Mouse (Mus musculus) neural tube, embryonic 12.5 days (tissue): ENCODE measurements at regions not wholly inside any gene's neighbourhood (a gene's known extent, or its start where the extent isn't known, plus 50 kb on each side); places are given as distances from the start of the nearest gene placed in this dataset.

Source experiments
- ATAC-seq: fragments of 200-750 bp; cut with Nextera tagmentation; 2 replicates; pipeline ENCODE4 v1.8.0; 2017; ENCODE audit warnings: low read depth, mild to moderate bottlenecking, moderate TSS enrichment, moderate library complexity; ENCODE audit not compliant: low FRiP score
- H3K27ac ChIP-seq: fragments of 300-500 bp; sonication (generic); 2 replicates; pipeline ENCODE4 v1.5.1; 2016
- H3K27me3 ChIP-seq: fragments of 300-500 bp; sonication (generic); replicated peaks from 2 replicates; pipeline ENCODE4 v1.6.1; 2016; ENCODE audit warnings: mild to moderate bottlenecking
- H3K36me3 ChIP-seq: fragments of 300-500 bp; sonication (generic); 2 replicates; pipeline ENCODE4 v1.6.1; 2016; ENCODE audit warnings: mild to moderate bottlenecking
- H3K4me1 ChIP-seq: fragments of 300-500 bp; sonication (generic); 2 replicates; pipeline ENCODE4 v1.6.1; 2016
- H3K4me2 ChIP-seq: fragments of 300-500 bp; sonication (generic); replicated peaks from 2 replicates; pipeline ENCODE4 v1.6.1; 2016; ENCODE audit warnings: mild to moderate bottlenecking
- H3K4me3 ChIP-seq: fragments of 300-500 bp; sonication (generic); 2 replicates; pipeline ENCODE4 v1.5.1; 2016
- H3K9ac ChIP-seq: fragments of 300-500 bp; sonication (generic); 2 replicates; pipeline ENCODE4 v1.6.1; 2016; ENCODE audit warnings: mild to moderate bottlenecking
- H3K9me3 ChIP-seq: fragments of 300-500 bp; sonication (generic); 2 replicates; pipeline ENCODE4 v1.6.1; 2016; ENCODE audit warnings: mild to moderate bottlenecking
- WGBS: fragments of 180-500 bp; shearing (Covaris S2); methylation state at CpG from one replicate; pipeline ENCODE4 v1.1.7; 2016; 5-methylcytosine and 5-hydroxymethylcytosine counted together

DNA sequence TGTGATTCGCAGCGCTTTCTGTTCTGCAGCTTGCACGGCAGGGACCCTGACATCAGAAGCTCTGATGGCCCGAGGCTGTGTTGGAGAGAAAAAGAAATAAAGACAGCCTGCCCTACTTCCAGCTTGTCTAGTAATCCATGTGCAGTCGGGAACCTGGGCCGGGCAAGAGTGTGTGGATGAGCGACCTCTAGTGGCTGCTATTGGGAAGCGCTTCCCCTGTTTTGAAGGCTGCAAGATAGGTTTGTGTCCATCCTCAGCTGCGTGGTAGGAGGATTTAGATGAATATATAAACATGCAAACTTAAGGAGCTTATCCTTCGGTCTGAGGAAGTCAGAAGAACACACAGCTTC is 111.5 kb upstream of the Stmnd1 start:
- 3% methylated on average over 10 of the region's 10 CpGs for WGBS

GRCm38 (mm10) chr13:46161261-46162024 is 112.1 kb upstream of the Stmnd1 start:
- peak; percentile 68 for ATAC-seq
- 39% methylated on average over 13 of the region's 13 CpGs for WGBS
- no peak overlapping the region for H3K27ac ChIP-seq
- peak overlapping the region; percentile 50 for H3K4me2 ChIP-seq
- H3K9me3 ChIP-seq: no peaks in the 10 kb centered on the region
- H3K4me3 ChIP-seq: no peak overlapping the region
- H3K27me3 ChIP-seq: no peaks in the 10 kb centered on the region
- peaks cover 9% of the 10 kb centered on the region for H3K4me1 ChIP-seq
- no peak overlapping the region for H3K9ac ChIP-seq
- H3K36me3 ChIP-seq: no peaks in the 10 kb centered on the region

More for the DNA sequence above, 111.5 kb upstream of the Stmnd1 start:
- Histone ChIP-seq H3K9ac (no peak overlapping the region), H3K4me3 (no peak overlapping the region), H3K36me3 (no peaks in the 10 kb centered on the region), H3K4me1 (peaks cover 9% of the 10 kb centered on the region), H3K27me3 (no peaks in the 10 kb centered on the region), H3K9me3 (no peaks in the 10 kb centered on the region), H3K27ac (no peak overlapping the region), H3K4me2 (peak overlapping the region; percentile 50)
- ATAC-seq: peak; percentile 77

- Histone ChIP-seq H3K4me2 (no peak overlapping the region), H3K9ac (no peak overlapping the region), H3K4me1 (peaks cover 9% of the 10 kb centered on the region), H3K9me3 (no peaks in the 10 kb centered on the region), H3K36me3 (no peaks in the 10 kb centered on the region), H3K4me3 (no peak overlapping the region), H3K27ac (no peak overlapping the region), H3K27me3 (no peaks in the 10 kb centered on the region)
- ATAC-seq: no peak
- WGBS: 96% methylated on average over 14 of the region's 14 CpGs
These were observed 114.2 kb upstream of the Stmnd1 start for GRCm38 (mm10) chr13:46159354-46159753.

GRCm38 (mm10) chr13:46153282-46154260 is 120.0 kb upstream of the Stmnd1 start:
- H3K9me3 ChIP-seq: 0 out of 2 replicates have a peak, but pooled peaks cover 3% of the 10 kb centered on the region
- H3K36me3 ChIP-seq: no peaks in the 10 kb centered on the region
- ATAC-seq: no peak
- no peak overlapping the region for H3K27ac ChIP-seq
- H3K4me1 ChIP-seq: no peaks in the 10 kb centered on the region
- H3K4me2 ChIP-seq: no peak overlapping the region
- WGBS: 81% methylated on average over 14 of the region's 14 CpGs
- H3K4me3 ChIP-seq: no peak overlapping the region
- no peak overlapping the region for H3K9ac ChIP-seq
- H3K27me3 ChIP-seq: no peaks in the 10 kb centered on the region

DNA sequence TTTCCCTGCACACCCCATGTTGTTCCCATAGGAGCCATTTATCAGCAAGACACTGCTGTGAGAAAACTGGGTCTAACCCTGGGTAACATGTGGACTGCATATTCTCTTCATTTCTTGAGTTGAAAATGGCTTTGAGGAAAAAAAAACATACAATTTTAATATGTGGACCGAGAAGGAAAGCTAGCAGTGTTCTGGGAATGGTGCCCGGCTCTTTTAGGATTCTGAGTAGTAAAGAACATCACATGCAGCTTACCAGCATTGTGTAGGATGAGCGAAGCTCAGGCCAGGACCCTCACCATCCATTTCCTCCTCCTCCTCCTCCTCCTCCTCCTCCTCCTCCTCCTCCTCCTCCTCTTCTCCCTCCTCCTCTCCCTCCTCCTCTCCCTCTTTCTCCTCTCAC is 133.5 kb upstream of the Stmnd1 start:
- H3K9ac ChIP-seq: no peak overlapping the region
- ATAC-seq: no peak
- H3K9me3 ChIP-seq: no peaks in the 10 kb centered on the region
- H3K4me2 ChIP-seq: no peak overlapping the region
- WGBS: 87% methylated on average over 3 of the region's 3 CpGs
- H3K27ac ChIP-seq: no peak overlapping the region
- H3K4me3 ChIP-seq: no peak overlapping the region
- H3K27me3 ChIP-seq: no peaks in the 10 kb centered on the region
- no peaks in the 10 kb centered on the region for H3K4me1 ChIP-seq
- no peaks in the 10 kb centered on the region for H3K36me3 ChIP-seq

DNA sequence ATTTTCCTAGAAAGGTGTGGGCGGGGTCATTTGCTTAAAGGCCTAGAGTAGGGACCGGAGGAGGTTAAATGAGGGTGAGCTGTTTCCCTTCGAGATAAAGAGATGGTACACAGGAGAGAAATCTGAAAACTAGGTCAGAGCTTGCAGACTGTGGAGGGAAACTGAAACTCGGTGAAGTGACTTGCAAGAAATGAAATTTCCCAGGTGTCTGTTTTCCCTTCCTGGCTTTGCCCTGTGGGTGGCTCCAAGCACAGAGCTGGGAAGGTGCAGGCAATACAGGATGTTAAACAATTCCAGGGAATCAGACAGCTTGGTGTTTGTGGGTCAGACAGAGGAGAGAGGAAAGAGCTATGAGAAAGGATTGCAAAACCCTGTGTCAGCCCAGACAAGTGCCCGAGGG is 134.3 kb upstream of the Stmnd1 start:
- ATAC-seq: no peak
- Histone ChIP-seq H3K4me1 (no peaks in the 10 kb centered on the region), H3K4me2 (no peak overlapping the region)

GRCm38 (mm10) chr13:46135411-46135810 is 138.1 kb upstream of the Stmnd1 start:
- no peak for ATAC-seq
- Histone ChIP-seq H3K4me1 (no peaks in the 10 kb centered on the region), H3K27me3 (no peaks in the 10 kb centered on the region), H3K9me3 (no peaks in the 10 kb centered on the region), H3K4me2 (no peak overlapping the region), H3K9ac (no peak overlapping the region), H3K4me3 (no peak overlapping the region), H3K36me3 (no peaks in the 10 kb centered on the region), H3K27ac (no peak overlapping the region)
- 86% methylated on average over 8 of the region's 8 CpGs for WGBS

More for the DNA sequence above, 134.3 kb upstream of the Stmnd1 start:
- H3K27ac ChIP-seq: no peak overlapping the region
- H3K27me3 ChIP-seq: no peaks in the 10 kb centered on the region
- H3K4me3 ChIP-seq: no peak overlapping the region
- no peaks in the 10 kb centered on the region for H3K9me3 ChIP-seq
- no peak overlapping the region for H3K9ac ChIP-seq
- 78% methylated on average over 5 of the region's 5 CpGs for WGBS
- no peaks in the 10 kb centered on the region for H3K36me3 ChIP-seq

DNA sequence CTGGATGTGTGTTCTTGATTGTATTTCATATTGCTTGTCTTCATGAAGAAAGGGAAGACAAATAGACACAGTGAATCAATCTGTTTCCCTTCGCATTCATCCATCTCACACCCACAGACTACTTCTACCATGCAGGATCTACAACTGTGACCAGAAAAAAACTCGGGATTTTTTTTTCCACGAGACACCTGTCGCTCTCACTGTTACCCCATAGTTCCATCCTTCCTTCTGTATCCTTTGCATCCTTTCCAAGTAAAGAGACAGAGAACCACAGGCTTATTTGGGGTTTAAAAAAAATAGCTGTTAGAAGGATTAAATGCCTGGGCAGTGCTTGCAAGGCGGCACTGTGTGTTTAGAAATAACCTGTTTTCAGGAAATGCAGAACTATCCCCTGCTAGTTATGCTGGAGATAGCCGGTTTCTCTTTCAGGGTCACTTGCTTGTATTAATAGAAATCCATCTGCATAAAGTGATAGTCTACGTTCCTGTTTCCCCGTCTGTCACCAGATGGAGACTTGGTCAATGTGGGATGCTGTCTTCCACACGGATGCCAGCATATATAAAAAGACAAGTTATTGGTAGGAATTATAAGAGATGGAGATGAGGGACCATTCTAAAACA is 144.2 kb upstream of the Stmnd1 start:
- WGBS: 91% methylated on average over 9 of the region's 9 CpGs
- Histone ChIP-seq H3K4me2 (no peak overlapping the region), H3K4me1 (no peaks in the 10 kb centered on the region), H3K9me3 (no peaks in the 10 kb centered on the region), H3K36me3 (no peaks in the 10 kb centered on the region), H3K27me3 (no peaks in the 10 kb centered on the region), H3K9ac (no peak overlapping the region), H3K27ac (no peak overlapping the region), H3K4me3 (no peak overlapping the region)
- ATAC-seq: no peak

- 82% methylated on average over 3 of the region's 3 CpGs for WGBS
- H3K9me3 ChIP-seq: no peaks in the 10 kb centered on the region
- no peaks in the 10 kb centered on the region for H3K27me3 ChIP-seq
- H3K4me3 ChIP-seq: no peak overlapping the region
- no peak overlapping the region for H3K4me2 ChIP-seq
- H3K36me3 ChIP-seq: no peaks in the 10 kb centered on the region
- no peak overlapping the region for H3K9ac ChIP-seq
- ATAC-seq: no peak
- no peak overlapping the region for H3K27ac ChIP-seq
- no peaks in the 10 kb centered on the region for H3K4me1 ChIP-seq
These were observed 150.1 kb upstream of the Stmnd1 start for GRCm38 (mm10) chr13:46123446-46123845.

GRCm38 (mm10) chr13:46116576-46116975 is 151.8 kb upstream of the Atxn1 start:
- H3K27ac ChIP-seq: no peak overlapping the region
- no peak for ATAC-seq
- no peak overlapping the region for H3K9ac ChIP-seq
- no peak overlapping the region for H3K4me2 ChIP-seq
- H3K4me3 ChIP-seq: no peak overlapping the region
- H3K9me3 ChIP-seq: no peaks in the 10 kb centered on the region
- H3K4me1 ChIP-seq: no peaks in the 10 kb centered on the region
- WGBS: 92% methylated on average over 4 of the region's 4 CpGs
- H3K36me3 ChIP-seq: no peaks in the 10 kb centered on the region
- no peaks in the 10 kb centered on the region for H3K27me3 ChIP-seq

GRCm38 (mm10) chr13:46104971-46105370 is 140.2 kb upstream of the Atxn1 start:
- 44% methylated on average over 6 of the region's 6 CpGs for WGBS
- Histone ChIP-seq H3K27ac (no peak overlapping the region), H3K36me3 (no peaks in the 10 kb centered on the region), H3K9me3 (no peaks in the 10 kb centered on the region), H3K27me3 (no peaks in the 10 kb centered on the region), H3K9ac (no peak overlapping the region), H3K4me3 (no peak overlapping the region), H3K4me2 (no peak overlapping the region), H3K4me1 (no peaks in the 10 kb centered on the region)
- ATAC-seq: no peak

- 87% methylated on average over 7 of the region's 7 CpGs for WGBS
- no peak for ATAC-seq
- no peak overlapping the region for H3K4me2 ChIP-seq
- no peaks in the 10 kb centered on the region for H3K36me3 ChIP-seq
- H3K9me3 ChIP-seq: no peaks in the 10 kb centered on the region
- no peaks in the 10 kb centered on the region for H3K4me1 ChIP-seq
- H3K9ac ChIP-seq: no peak overlapping the region
- no peak overlapping the region for H3K27ac ChIP-seq
- no peaks in the 10 kb centered on the region for H3K27me3 ChIP-seq
- H3K4me3 ChIP-seq: no peak overlapping the region
These were observed 133.8 kb upstream of the Atxn1 start for GRCm38 (mm10) chr13:46098621-46099020.
